Mouse (Mus musculus) lung, embryonic 16.5 days (tissue): Measurements from ENCODE around the gene Prss44. TPM values are rescaled to one million over a fixed set of nuclear protein-coding genes. Genes with fewer than 3 reads are reported as not detected.

Experiments used
- polyA plus RNA-seq: library from polyadenylated mRNA; unstranded; fragments of >200 nt; fragmentation: Nextera tagmentation; extraction: Ambion mirVana; gene quantifications from 2 replicates; pipeline ENCODE4 v1.2.1, GENCODE M21; 2015

Prss44 gene
- polyA plus RNA-seq, 1 experiment from 2014 or later = not detected

Other genes starting within 250 kb of the Prss44 start
- 47.4 and 49.8 TPM in 2 replicates for gene Nradd, start 189.5 kb upstream of the Prss44 start, polyA plus RNA-seq
- gene Nbeal2, start 159.8 kb upstream of the Prss44 start, polyA plus RNA-seq = 5.0 and 6.9 TPM in 2 replicates
- 160 and 167 TPM in 2 replicates for gene Ccdc12, start 157.5 kb upstream of the Prss44 start, polyA plus RNA-seq
- 10.6 and 13.9 TPM in 2 replicates for gene Myl3, start 72.1 kb upstream of the Prss44 start, polyA plus RNA-seq
- 60.3 and 61.6 TPM in 2 replicates for gene Pth1r, start 66.8 kb upstream of the Prss44 start, polyA plus RNA-seq
- gene Prss42, start 15.8 kb upstream of the Prss44 start, polyA plus RNA-seq = not detected in 2 replicates
- not detected in 2 replicates for gene Prss43, start 12.7 kb downstream of the Prss44 start, polyA plus RNA-seq
- gene Prss45, start 20.6 kb downstream of the Prss44 start, polyA plus RNA-seq = not detected in 2 replicates
- not detected in 2 replicates for gene Prss46, start 30.5 kb downstream of the Prss44 start, polyA plus RNA-seq
- not detected in 2 replicates for gene Prss50, start 44.0 kb downstream of the Prss44 start, polyA plus RNA-seq
- gene Als2cl, start 65.9 kb downstream of the Prss44 start, polyA plus RNA-seq = 9.0 and 9.7 TPM in 2 replicates
- gene Tmie, start 66.1 kb downstream of the Prss44 start, polyA plus RNA-seq = 1.5 and 1.6 TPM in 2 replicates
- gene Fam240a, start 102.9 kb downstream of the Prss44 start, polyA plus RNA-seq = not detected in 2 replicates
- gene Tdgf1, start 132.2 kb downstream of the Prss44 start, polyA plus RNA-seq = not detected in 2 replicates
- gene Lrrc2, start 137.6 kb downstream of the Prss44 start, polyA plus RNA-seq = 0.83 and 1.1 TPM in 2 replicates
- 1.4 and 1.9 TPM in 2 replicates for gene Rtp3, start 176.6 kb downstream of the Prss44 start, polyA plus RNA-seq
- gene Ltf, start 205.3 kb downstream of the Prss44 start, polyA plus RNA-seq = 3.2 and 5.4 TPM in 2 replicates
- gene Ccrl2, start 243.5 kb downstream of the Prss44 start, polyA plus RNA-seq = 6.7 and 8.2 TPM in 2 replicates